Mouse (Mus musculus): Measurements from ENCODE around the gene Sf3a2.

Sf3a2 gene

DNA sequence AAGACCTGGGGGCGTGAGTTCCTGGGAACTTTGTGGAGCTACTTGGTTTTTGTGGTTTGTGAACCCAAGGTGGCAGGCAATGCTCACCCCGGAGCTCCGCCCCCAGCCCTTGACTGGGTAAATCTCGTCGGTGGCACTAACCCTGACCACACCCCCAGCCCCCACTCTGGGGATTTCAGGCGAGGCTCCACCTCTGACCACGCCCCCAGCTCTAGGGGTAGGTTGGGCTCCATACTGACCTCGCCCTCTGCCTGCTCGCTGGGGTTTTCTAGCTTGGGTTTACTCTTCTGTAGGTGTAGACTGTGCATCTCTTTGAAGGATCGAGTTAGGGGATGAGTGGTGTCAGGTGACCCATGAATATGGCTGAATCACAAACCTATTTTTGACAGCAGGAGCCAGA, 50.6 kb downstream of the Sf3a2 start:
- no peak for DNase-seq (ENCODE audit: low spot score)
